Mouse (Mus musculus) embryonic fibroblast, embryonic 13.5 days (primary cell): ENCODE measurements around the gene Tmem243. TPM values are rescaled to one million over a fixed set of nuclear protein-coding genes. Genes with fewer than 3 reads are reported as not detected.
"Not testable (repeated sequence)": the region's sequence is repeated elsewhere in the genome, so short reads cannot be mapped to it uniquely, and the experiment has no call there.

Source experiments
- H3K27ac ChIP-seq: 2 replicates; pipeline ENCODE4 v1.5.1; 2012; ENCODE audit warnings: low read length, control low read depth, inconsistent platforms; ENCODE audit not compliant: insufficient read depth
- H3K4me1 ChIP-seq: 2 replicates; pipeline ENCODE4 v1.6.1; 2011; ENCODE audit warnings: low read length; ENCODE audit not compliant: control insufficient read depth, insufficient read depth
- H3K4me3 ChIP-seq: 2 replicates; pipeline ENCODE4 v1.5.1; 2011; ENCODE audit warnings: mild to moderate bottlenecking, control low read depth, low read length; ENCODE audit not compliant: insufficient read depth
- CTCF ChIP-seq: IDR thresholded peaks from 2 replicates; pipeline ENCODE4 v1.5.1; 2011; ENCODE audit warnings: mild to moderate bottlenecking, control low read depth, low read length, moderate library complexity, borderline replicate concordance; ENCODE audit not compliant: insufficient read depth
- POLR2A ChIP-seq: IDR thresholded peaks from 2 replicates; pipeline ENCODE4 v1.6.1; 2011; ENCODE audit warnings: low read depth, mild to moderate bottlenecking, control low read depth, low read length, moderate library complexity
- polyA plus RNA-seq: library from polyadenylated mRNA; stranded (reverse); fragments of >200 nt; gene quantifications from 2 replicates; pipeline ENCODE4 v1.2.4, GENCODE M21; 2011; ENCODE audit warnings: low read depth; ENCODE audit not compliant: missing spikeins, insufficient read length

The Tmem243 gene
- polyA plus RNA-seq, 1 experiment: 2.2 TPM

DNA sequence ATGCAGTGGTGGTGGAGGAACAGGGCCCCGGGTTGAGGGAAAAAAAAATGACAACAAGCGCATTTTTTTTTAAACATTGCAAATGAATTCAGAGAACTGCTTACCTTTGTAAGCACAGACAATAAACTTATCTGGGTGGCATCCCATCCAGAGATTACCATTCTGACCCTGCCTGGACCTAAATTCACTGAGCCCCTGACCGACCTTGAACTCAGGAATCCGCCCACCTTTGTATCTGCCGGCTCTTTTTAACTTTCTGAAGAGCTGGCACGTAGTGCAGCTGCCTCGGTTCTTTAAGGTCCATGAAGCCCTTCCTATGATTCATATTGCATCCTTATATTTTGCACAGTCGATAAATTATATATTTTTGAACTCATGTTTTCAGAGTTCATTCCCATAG is 65.9 kb downstream of the Tmem243 start:
- TF ChIP-seq POLR2A (no peak), CTCF (no peak)
- Histone ChIP-seq H3K4me1 (no peaks in the 10 kb centered on the region), H3K4me3 (no peak overlapping the region), H3K27ac (no peak overlapping the region)

DNA sequence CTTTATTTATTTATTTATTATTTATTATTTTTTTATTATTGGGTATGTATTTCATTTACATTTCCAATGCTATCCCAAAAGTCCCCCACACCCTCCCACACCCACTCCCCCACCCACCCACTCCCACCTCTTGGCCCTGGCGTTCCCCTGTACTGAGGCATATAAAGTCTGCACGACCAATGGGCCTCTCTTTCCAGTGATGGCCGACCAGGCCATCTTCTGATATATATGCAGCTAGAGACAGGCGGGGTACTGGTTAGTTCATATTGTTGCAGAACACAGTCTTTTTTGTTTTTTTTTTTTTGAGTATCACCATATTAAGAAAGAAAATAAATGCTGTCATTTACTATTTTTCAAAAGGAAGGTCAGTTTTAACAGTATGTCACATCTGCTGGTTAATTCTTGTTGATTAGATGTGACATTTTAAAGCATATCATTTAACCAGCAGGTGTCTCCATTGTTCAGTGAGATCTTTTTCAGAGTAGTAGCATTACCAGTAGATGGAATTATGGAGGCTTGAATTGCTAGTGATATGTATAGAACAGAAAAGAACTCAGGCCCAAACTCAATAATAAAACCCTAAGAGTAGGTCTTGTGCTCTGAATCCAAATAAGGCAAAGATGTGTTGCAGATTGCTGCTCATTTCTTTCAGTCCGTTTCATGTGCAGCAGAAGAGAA is 69.0 kb downstream of the Tmem243 start:
- H3K27ac ChIP-seq, H3K4me1 ChIP-seq, H3K4me3 ChIP-seq: not testable (repeated sequence)

DNA sequence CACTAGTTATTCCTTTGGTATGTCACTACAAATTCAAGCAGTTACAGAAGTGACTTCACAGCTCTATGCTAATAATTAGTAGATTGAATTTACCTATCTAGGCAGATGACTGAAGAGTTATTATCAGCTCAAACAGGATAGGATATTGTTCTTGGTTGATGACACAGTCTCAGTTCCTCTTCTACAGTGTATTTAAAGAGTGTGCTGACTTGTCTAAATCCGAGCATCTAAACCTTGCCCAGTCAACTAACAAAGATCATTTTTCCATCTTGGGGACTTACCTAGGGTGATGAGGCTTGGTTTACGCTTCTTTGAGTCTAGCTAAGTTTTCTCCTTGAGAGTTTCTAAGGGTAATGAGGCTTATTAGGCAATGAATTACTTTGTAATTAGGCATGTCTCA is 72.8 kb downstream of the Tmem243 start:
- TF ChIP-seq POLR2A (no peak), CTCF (no peak)
- no peak overlapping the region for H3K4me3 ChIP-seq
- H3K4me1 ChIP-seq: no peaks in the 10 kb centered on the region
- no peak overlapping the region for H3K27ac ChIP-seq

GRCm38 (mm10) chr5:9186467-9186866 is 86.0 kb downstream of the Tmem243 start:
- no peak overlapping the region for H3K27ac ChIP-seq
- TF ChIP-seq POLR2A: no peak
- TF ChIP-seq CTCF: no peak
- H3K4me1 ChIP-seq: no peaks in the 10 kb centered on the region
- no peak overlapping the region for H3K4me3 ChIP-seq

Other genes starting within 250 kb of the Tmem243 start
- 0.26 TPM in 1 of 2 replicates, not detected in the other for gene Abcb4, start 207.0 kb upstream of the Tmem243 start, polyA plus RNA-seq
- 26.8 and 27.3 TPM in 2 replicates for gene Crot, start 103.3 kb upstream of the Tmem243 start, polyA plus RNA-seq
- 49.6 and 62.3 TPM in 2 replicates for gene Dmtf1, start 61.1 kb downstream of the Tmem243 start, polyA plus RNA-seq
- 2.6 and 2.8 TPM in 2 replicates for gene 9330182L06Rik, start 165.4 kb downstream of the Tmem243 start, polyA plus RNA-seq